Comparison of ENCODE assay signal across 16 mouse cellular contexts in the genomic region with DNA sequence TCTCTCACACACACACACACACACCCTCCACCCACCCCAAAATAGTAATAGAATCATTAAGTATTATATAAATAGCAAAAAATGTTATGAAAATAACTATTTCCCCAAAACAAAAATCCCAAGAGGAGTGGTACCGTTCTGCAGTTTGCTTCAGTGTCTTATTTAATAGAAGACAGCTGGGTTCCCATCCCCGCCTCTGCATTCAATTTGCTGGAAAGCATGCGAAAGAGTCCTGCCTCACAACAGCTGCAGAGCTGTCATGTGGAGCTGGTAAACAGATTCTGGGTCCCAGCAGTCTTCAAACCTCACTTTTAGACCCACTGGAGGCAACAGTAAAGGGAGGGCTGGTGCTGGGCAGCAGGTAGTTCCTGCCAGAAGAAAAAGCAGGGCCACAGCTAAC. TPM values are rescaled to one million over a fixed set of nuclear protein-coding genes. Genes with fewer than 3 reads are reported as not detected.
DNase-seq lines count a peak whose midpoint lies in the region; ATAC-seq lines count a peak whose summit lies in the region.
"Had no signal": no experiment of that assay in that cellular context is flagged by ENCODE, and none has a peak within 500 bp of the region (broad histone marks: within the 10 kb centered on the region; RNA-seq: fewer than 3 reads in every experiment).

No protein-coding gene starts in this region.

- H3K9ac ChIP-seq in embryonic facial prominence, embryonic 13.5 days: no peak overlapping the region
- H3K9ac ChIP-seq: hindbrain, embryonic 14.5 days; kidney, embryonic 15.5 days; liver, embryonic 12.5 days had no signal

- no peak for ATAC-seq in embryonic facial prominence, embryonic 13.5 days (ENCODE audit: insufficient number of reproducible peaks, insufficient read depth, low FRiP score, low TSS enrichment, low read depth)
- no peak for ATAC-seq in megakaryocyte, adult 5-6 weeks (ENCODE audit: poor library complexity, severe bottlenecking)
- ATAC-seq: forebrain, embryonic 14.5 days; liver, embryonic 12.5 days had no signal

- H3K27ac ChIP-seq in embryonic facial prominence, embryonic 13.5 days: peak overlapping the region; percentile 48; the same call in 1 of the 2 replicates
- H3K27ac ChIP-seq: hindbrain, embryonic 14.5 days; kidney, embryonic 15.5 days; macrophage had no signal

- WGBS in embryonic facial prominence, embryonic 13.5 days: 18% methylated on average over 3 of the region's 3 CpGs

- peak; percentile 54 for DNase-seq in gastrocnemius, postnatal 25 days
- DNase-seq in gastrocnemius, postnatal 4 days (ENCODE audit: low spot score in 2 of 2): no peak
- DNase-seq in kidney, postnatal 14 days: peak; percentile 41
- no peak for DNase-seq in kidney, adult 18-20 months
- peak; percentile 57 for DNase-seq in NIH3T3 (ENCODE audit: low read depth)
- DNase-seq: cerebellum, adult 8-10 months; right cerebral cortex, postnatal 14 days; thymus, postnatal 14 days had no signal

- no peak overlapping the region for H3K4me2 ChIP-seq in embryonic facial prominence, embryonic 13.5 days
- H3K4me2 ChIP-seq: hindbrain, embryonic 14.5 days; kidney, embryonic 15.5 days; liver, embryonic 12.5 days had no signal

- H3K36me3 ChIP-seq in embryonic facial prominence, embryonic 13.5 days: peaks cover 8% of the 10 kb centered on the region; the same call in 1 of the 2 replicates

- no peak overlapping the region for H3K4me3 ChIP-seq in embryonic facial prominence, embryonic 13.5 days
- H3K4me3 ChIP-seq: kidney, embryonic 15.5 days; liver, embryonic 12.5 days had no signal

- no peaks in the 10 kb centered on the region for H3K9me3 ChIP-seq in embryonic facial prominence, embryonic 13.5 days
- H3K9me3 ChIP-seq: kidney, embryonic 15.5 days; liver, embryonic 12.5 days had no signal

- H3K27me3 ChIP-seq in embryonic facial prominence, embryonic 13.5 days: no peaks in the 10 kb centered on the region
- H3K27me3 ChIP-seq: kidney, embryonic 15.5 days; liver, embryonic 12.5 days had no signal

- peaks cover 25% of the 10 kb centered on the region for H3K4me1 ChIP-seq in embryonic facial prominence, embryonic 13.5 days
- H3K4me1 ChIP-seq: kidney, embryonic 15.5 days had no signal

RNA-seq across cellular contexts. Expression of gene Rnf141, which starts 35.3 kb away (rescaled TPM):
- 10 to 100 TPM; 16.8 to 18.6 TPM for total RNA-seq in gastrocnemius, postnatal 25 days (2021)
- 10 to 100 TPM; 22.0 to 22.6 TPM for total RNA-seq in gastrocnemius, postnatal 4 days (2021)
- polyA plus RNA-seq in embryonic facial prominence, embryonic 13.5 days (2015; fragmentation: Nextera tagmentation; extraction: Ambion mirVana): 16.9 and 17.0 TPM in 2 replicates
- total RNA-seq in megakaryocyte, adult 5-6 weeks (2015): 31.6 and 36.3 TPM in 2 replicates
- 28.7 and 39.0 TPM in 2 replicates for total RNA-seq in megakaryocyte, adult 5-6 weeks (2017)

RNA-seq across cellular contexts. Expression of gene Ampd3, which starts 41.0 kb away (rescaled TPM):
- total RNA-seq in gastrocnemius, postnatal 25 days (2021): 1 to 10 TPM; 3.9 to 9.1 TPM
- 1 to 10 TPM; 8.7 to 8.8 TPM for total RNA-seq in gastrocnemius, postnatal 4 days (2021)
- polyA plus RNA-seq in embryonic facial prominence, embryonic 13.5 days (2015; fragmentation: Nextera tagmentation; extraction: Ambion mirVana): 3.5 and 6.2 TPM in 2 replicates
- total RNA-seq in megakaryocyte, adult 5-6 weeks (2015): 68.0 and 76.8 TPM in 2 replicates
- 32.6 and 46.5 TPM in 2 replicates for total RNA-seq in megakaryocyte, adult 5-6 weeks (2017)

RNA-seq across cellular contexts. Expression of gene Lyve1, which starts 54.1 kb away (rescaled TPM):
- 1 to 10 TPM; 5.8 to 9.3 TPM for total RNA-seq in gastrocnemius, postnatal 25 days (2021)
- 10 to 100 TPM; 28.5 to 32.2 TPM for total RNA-seq in gastrocnemius, postnatal 4 days (2021)
- polyA plus RNA-seq in embryonic facial prominence, embryonic 13.5 days (2015; fragmentation: Nextera tagmentation; extraction: Ambion mirVana): 2.8 and 5.2 TPM in 2 replicates
- 1.1 and 1.2 TPM in 2 replicates for total RNA-seq in megakaryocyte, adult 5-6 weeks (2015)
- total RNA-seq in megakaryocyte, adult 5-6 weeks (2017): 0.92 and 0.98 TPM in 2 replicates
- total RNA-seq: neutrophil, adult 5-6 weeks had no signal

Comparison
In these comparisons a context has a peak if more than half of its experiments do, and no peak if none do; other contexts are left out.
1. DNase-seq: peak in gastrocnemius, postnatal 25 days (single experiment), kidney, postnatal 14 days (single experiment) and NIH3T3 (single experiment); none in gastrocnemius, postnatal 4 days (0 of 2) and kidney, adult 18-20 months (single experiment).